Mouse (Mus musculus) adrenal gland, adult 8-10 months (tissue): ENCODE results near the gene Rtl6. TPM values are rescaled to one million over a fixed set of nuclear protein-coding genes. Genes with fewer than 3 reads are reported as not detected.

ENCODE experiments used
- DNase-seq: peaks from one replicate; pipeline ENCODE4 v3.0.0; 2022
- total RNA-seq, 4 experiments: library from RNA; stranded (reverse); gene quantifications; 2 replicates each; pipeline ENCODE4 v1.2.4; 2022

Gene Rtl6
- 1 to 10 TPM; 8.0 to 9.9 (median 8.6) TPM for total RNA-seq

- DNase-seq, result peak; percentile 88
Observed at GRCm38 (mm10) chr15:84557189-84557921, at the start of gene Rtl6. TSS of gene Rtl6 (minus strand) at chr15:84557823.

- no peak for DNase-seq
Observed at GRCm38 (mm10) chr15:84603267-84603963, 45.8 kb upstream of the Rtl6 start.

- peak; percentile 48 for DNase-seq
Observed at GRCm38 (mm10) chr15:84600977-84601595, 43.5 kb upstream of the Rtl6 start.

GRCm38 (mm10) chr15:84598911-84599310 lies 41.3 kb upstream of the Rtl6 start:
- DNase-seq, result no peak

GRCm38 (mm10) chr15:84597816-84598215 lies 40.2 kb upstream of the Rtl6 start:
- no peak for DNase-seq

DNA sequence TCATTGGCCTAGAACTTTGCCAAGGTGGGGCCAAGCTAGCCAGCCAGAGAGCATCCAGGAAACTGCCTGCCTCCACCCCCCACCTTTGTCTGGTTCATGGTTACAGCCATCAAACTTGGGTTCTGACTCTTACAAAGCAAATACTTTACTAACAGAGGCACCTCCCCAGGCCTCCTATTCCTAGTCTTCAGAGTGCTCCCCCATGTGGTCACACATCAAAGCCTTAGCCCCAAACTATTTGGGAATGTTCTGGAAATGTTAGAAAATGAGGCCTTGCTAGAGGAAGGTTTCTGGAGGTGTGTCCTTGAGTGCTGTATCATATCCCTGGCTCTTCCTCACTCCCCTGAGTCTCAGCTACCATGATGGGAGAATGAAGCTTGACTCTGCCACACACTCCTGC lies 39.4 kb upstream of the Rtl6 start:
- no peak for DNase-seq

GRCm38 (mm10) chr15:84595241-84595945 lies 37.8 kb upstream of the Rtl6 start:
- DNase-seq, result peak; percentile 50

GRCm38 (mm10) chr15:84593514-84593913 lies 35.9 kb upstream of the Rtl6 start:
- DNase-seq, result no peak

GRCm38 (mm10) chr15:84592240-84592639 lies 34.6 kb upstream of the Rtl6 start:
- DNase-seq, result peak; percentile 72

GRCm38 (mm10) chr15:84591573-84592139 lies 34.0 kb upstream of the Rtl6 start:
- DNase-seq, result no peak

GRCm38 (mm10) chr15:84588371-84588821 lies 30.8 kb upstream of the Rtl6 start:
- peak; percentile 35 for DNase-seq

GRCm38 (mm10) chr15:84578607-84579006 lies 21.0 kb upstream of the Rtl6 start:
- DNase-seq, result no peak

DNA sequence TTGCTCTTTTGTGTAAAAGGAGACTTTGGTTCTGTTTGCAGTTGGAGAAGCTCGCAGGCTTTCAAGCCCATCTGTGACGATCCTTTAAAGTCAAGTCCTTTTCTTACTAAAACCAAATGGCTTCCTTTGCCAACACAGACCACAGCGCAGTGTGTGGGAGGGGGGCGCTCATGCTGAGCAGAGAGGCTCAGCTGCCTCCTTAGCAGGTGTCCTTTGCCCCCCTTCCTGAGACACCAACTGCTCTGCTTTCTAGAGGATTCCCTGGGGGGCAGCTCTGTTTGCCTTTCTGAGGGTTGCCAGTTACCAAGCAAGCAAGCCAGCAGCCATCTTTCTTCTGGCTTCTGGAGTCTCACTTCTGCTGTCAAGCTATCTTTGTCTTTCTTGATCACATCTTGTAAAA lies 19.4 kb upstream of the Rtl6 start:
- DNase-seq, result no peak

GRCm38 (mm10) chr15:84566568-84567110 lies 9.0 kb upstream of the Rtl6 start:
- no peak for DNase-seq

GRCm38 (mm10) chr15:84561501-84561900 lies 3.9 kb upstream of the Rtl6 start:
- DNase-seq, result peak; percentile 12

- DNase-seq, result no peak
Observed at GRCm38 (mm10) chr15:84556674-84557073, 949 bp downstream of the Rtl6 start.

GRCm38 (mm10) chr15:84551065-84551464 lies 6.6 kb downstream of the Rtl6 start:
- DNase-seq, result no peak

GRCm38 (mm10) chr15:84549291-84549797 lies 8.3 kb downstream of the Rtl6 start:
- DNase-seq, result no peak

DNA sequence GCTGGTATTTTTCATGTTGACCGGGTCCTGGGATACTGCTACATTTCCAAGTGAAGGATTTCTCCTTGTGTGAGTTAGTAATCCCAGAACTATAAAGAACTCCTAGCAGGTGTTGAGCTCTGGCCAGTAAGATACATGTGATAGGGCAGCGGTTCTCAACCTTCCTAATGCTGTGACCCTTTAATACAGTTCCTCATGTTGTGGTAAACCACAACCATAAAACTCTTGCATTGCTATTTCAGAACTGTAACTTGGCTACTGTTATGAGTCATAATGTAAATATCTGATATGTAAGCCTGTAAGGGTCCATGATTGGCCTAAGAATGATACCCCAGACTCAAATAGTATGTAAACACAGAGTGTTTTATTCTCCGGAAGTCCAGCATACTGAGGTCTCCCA lies 11.6 kb downstream of the Rtl6 start:
- DNase-seq, result no peak

DNA sequence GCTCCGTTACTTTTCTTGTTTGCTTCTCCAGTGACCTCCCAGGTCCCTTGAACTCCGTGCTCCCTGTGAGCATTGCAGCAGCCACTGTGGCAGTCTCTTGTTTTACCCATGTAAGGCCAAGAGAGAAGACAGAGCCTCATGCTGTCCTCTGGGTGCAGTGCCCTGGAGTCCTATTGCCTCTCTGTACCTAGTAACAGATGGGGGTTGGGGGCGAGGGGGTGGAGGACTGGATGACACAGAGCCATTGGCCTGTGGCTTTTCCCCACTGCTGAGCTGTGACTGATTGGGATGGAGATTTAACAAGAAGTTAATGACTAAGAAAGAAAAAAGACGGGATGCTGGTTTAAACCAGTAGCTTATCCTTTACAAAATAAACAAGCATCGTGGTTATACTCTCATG lies 16.4 kb downstream of the Rtl6 start:
- no peak for DNase-seq

GRCm38 (mm10) chr15:84538974-84539588 lies 18.5 kb downstream of the Rtl6 start:
- DNase-seq, result no peak
